Mouse (Mus musculus) lung, postnatal 0 days (tissue): ENCODE data around the gene Cib4.

Experiments
- CTCF ChIP-seq: IDR thresholded peaks from 2 replicates; pipeline ENCODE4 v1.5.1; 2016; ENCODE audit warnings: antibody characterized with exemption, mild to moderate bottlenecking
- EP300 ChIP-seq: IDR thresholded peaks from 2 replicates; pipeline ENCODE4 v1.6.1; 2016; ENCODE audit warnings: antibody characterized with exemption, mild to moderate bottlenecking, control low read depth

- no peak for TF ChIP-seq CTCF
- TF ChIP-seq EP300 = no peak
These were observed 6.4 kb upstream of the Cib4 start for GRCm38 (mm10) chr5:30552006-30552405.
